Mouse (Mus musculus) lung, adult 2 months (tissue): ENCODE measurements around the gene Cenps.
A peak's percentile ranks its signal among the peaks of the same experiment; 100 is the strongest.

Source experiments
- CTCF ChIP-seq: fragments of 200-500 bp; IDR thresholded peaks from 2 replicates; pipeline ENCODE4 v1.5.1; 2011; ENCODE audit warnings: mild to moderate bottlenecking, low read length, control low read depth; ENCODE audit not compliant: insufficient read depth
- POLR2A ChIP-seq: fragments of 200-500 bp; IDR thresholded peaks from 2 replicates; pipeline ENCODE4 v1.6.1; 2011; ENCODE audit warnings: low read depth, mild to moderate bottlenecking, control low read depth, low read length, borderline replicate concordance; ENCODE audit errors: extremely low read depth

DNA sequence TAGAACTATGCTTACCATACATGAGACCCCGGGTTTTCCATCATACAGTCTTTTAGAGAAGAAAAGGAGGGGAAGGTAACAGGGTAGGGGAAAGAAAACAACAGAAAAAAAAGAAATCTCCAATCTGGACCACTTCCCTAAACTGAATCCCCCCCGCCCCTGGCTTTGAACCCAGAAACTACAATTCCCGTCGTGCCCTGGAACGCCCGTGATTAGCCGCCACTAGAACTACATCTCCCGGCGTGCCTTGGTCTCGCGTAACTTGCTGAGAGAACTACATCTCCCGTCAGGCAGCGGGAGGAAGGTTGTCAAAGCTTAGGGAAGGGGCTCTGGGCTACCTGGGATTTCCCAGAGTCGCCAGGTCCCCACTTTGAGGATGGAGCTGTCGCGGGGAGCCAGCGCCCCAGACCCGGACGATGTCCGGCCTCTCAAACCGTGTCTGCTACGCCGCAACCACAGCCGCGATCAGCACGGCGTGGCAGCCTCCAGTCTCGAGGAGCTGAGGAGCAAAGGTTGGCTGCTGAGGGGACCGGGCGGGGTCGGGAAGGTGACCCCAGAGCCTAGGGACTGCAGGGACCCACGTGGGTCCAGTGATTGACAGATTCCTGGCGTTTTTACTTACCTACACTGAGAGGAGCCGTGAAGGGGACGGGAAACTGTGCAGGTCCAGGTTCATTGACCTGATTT lies 33.4 kb downstream of the Cenps start, which contains the start of gene Dffa:
- TF ChIP-seq CTCF (no peak), POLR2A (peak; percentile 64; the same call in 1 of the 2 replicates)
